Mouse (Mus musculus) CH12.LX (cell line): Measurements from ENCODE around the gene Spop. TPM values are rescaled to one million over a fixed set of nuclear protein-coding genes. Genes with fewer than 3 reads are reported as not detected.
A peak's percentile ranks its signal among the peaks of the same experiment; 100 is the strongest.

Source experiments
- DNase-seq: peaks from one replicate; pipeline ENCODE4 v3.0.0-alpha.2; 2013; ENCODE audit errors: extremely low read depth
- H3K27ac ChIP-seq: 2 replicates; pipeline ENCODE4 v1.5.1; 2012; ENCODE audit warnings: low read depth, mild to moderate bottlenecking, control low read depth, moderate library complexity; ENCODE audit not compliant: insufficient read depth
- H3K27me3 ChIP-seq: replicated peaks from 2 replicates; pipeline ENCODE3; 2012; ENCODE audit warnings: inconsistent platforms
- H3K36me3 ChIP-seq, 2 experiments: replicated peaks in 1 of 2; 2 replicates each; pipeline versions ENCODE3 to v1.6.1; 2012; ENCODE audit warnings: inconsistent platforms in 1 of 2, low read length in 1 of 2, mild to moderate bottlenecking in 1 of 2, mixed read lengths in 1 of 2, moderate library complexity in 1 of 2; ENCODE audit not compliant: control insufficient read depth in 1 of 2, insufficient read depth in 1 of 2
- H3K4me1 ChIP-seq, 2 experiments: 2 replicates each; pipeline ENCODE4 v1.6.1; 2012; ENCODE audit warnings: inconsistent platforms in 1 of 2, moderate library complexity in 1 of 2; ENCODE audit not compliant: insufficient read depth in 2 of 2, control insufficient read depth in 1 of 2
- H3K4me2 ChIP-seq: 2 replicates; pipeline ENCODE4 v1.6.1; 2012; ENCODE audit warnings: low read depth, mild to moderate bottlenecking, control low read depth; ENCODE audit not compliant: poor library complexity, insufficient read depth, severe bottlenecking
- H3K4me3 ChIP-seq, 3 experiments: fragments of 150-350 bp in 1 of 3; sonication (generic) in 1 of 3; replicated peaks in 1 of 3; 2 replicates each; pipeline versions ENCODE3 to v1.5.1; 2011 to 2012; ENCODE audit warnings: low read depth in 2 of 3, low read length in 2 of 3, mild to moderate bottlenecking in 2 of 3, moderate library complexity in 2 of 3, control low read depth in 1 of 3, improper control_type of control experiment in 1 of 3, inconsistent platforms in 1 of 3, mixed read lengths in 1 of 3; ENCODE audit not compliant: poor library complexity in 1 of 3
- H3K79me2 ChIP-seq: replicated peaks from 2 replicates; pipeline ENCODE4 v1.6.1; 2012; ENCODE audit warnings: mild to moderate bottlenecking, moderate library complexity; ENCODE audit not compliant: control insufficient read depth, poor library complexity, insufficient read depth, severe bottlenecking; ENCODE audit errors: extremely low read depth
- H3K9ac ChIP-seq: 2 replicates; pipeline ENCODE4 v1.6.1; 2012; ENCODE audit warnings: low read depth, mild to moderate bottlenecking, control low read depth, moderate library complexity; ENCODE audit not compliant: insufficient read depth
- H3K9me3 ChIP-seq: replicated peaks from 2 replicates; pipeline ENCODE3; 2012; ENCODE audit warnings: low read length, inconsistent platforms, mixed read lengths
- BHLHE40 ChIP-seq: IDR thresholded peaks from 2 replicates; pipeline ENCODE4 v1.6.1; 2011; ENCODE audit warnings: mild to moderate bottlenecking, low read depth, low read length, improper control_type of control experiment
- CHD2 ChIP-seq: IDR thresholded peaks from 2 replicates; pipeline ENCODE4 v1.6.1; 2011; ENCODE audit warnings: low read length, improper control_type of control experiment
- CTCF ChIP-seq, 2 experiments: IDR thresholded peaks in 1 of 2; conservative IDR thresholded peaks in 1 of 2; 2 replicates each; pipeline ENCODE4 v1.5.1; 2011 to 2012; ENCODE audit warnings: low read depth in 2 of 2, low read length in 2 of 2, improper control_type of control experiment in 1 of 2, inconsistent platforms in 1 of 2, mild to moderate bottlenecking in 1 of 2, moderate library complexity in 1 of 2
- ELF1 ChIP-seq: IDR thresholded peaks from 2 replicates; pipeline ENCODE4 v1.6.1; 2014; ENCODE audit warnings: low read depth, mild to moderate bottlenecking, inconsistent platforms, low read length, improper control_type of control experiment
- EP300 ChIP-seq: IDR thresholded peaks from 2 replicates; pipeline ENCODE4 v1.6.1; 2011; ENCODE audit warnings: low read length, improper control_type of control experiment
- HCFC1 ChIP-seq: IDR thresholded peaks from 2 replicates; pipeline ENCODE4 v1.6.1; 2012; ENCODE audit warnings: low read depth, mild to moderate bottlenecking, inconsistent platforms, low read length, improper control_type of control experiment
- KAT2A ChIP-seq: IDR thresholded peaks from 2 replicates; pipeline ENCODE4 v1.6.1; 2012; ENCODE audit warnings: low read length, improper control_type of control experiment, inconsistent platforms; ENCODE audit not compliant: insufficient replicate concordance
- MAFK ChIP-seq: IDR thresholded peaks from 2 replicates; pipeline ENCODE4 v1.6.1; 2011; ENCODE audit warnings: low read length, improper control_type of control experiment; ENCODE audit not compliant: insufficient replicate concordance
- MAX ChIP-seq: IDR thresholded peaks from 2 replicates; pipeline ENCODE4 v1.6.1; 2011; ENCODE audit warnings: low read length, improper control_type of control experiment
- MAZ ChIP-seq: IDR thresholded peaks from 2 replicates; pipeline ENCODE4 v1.6.1; 2012; ENCODE audit warnings: low read depth, mild to moderate bottlenecking, inconsistent platforms, low read length, improper control_type of control experiment, moderate library complexity
- MEF2A ChIP-seq: IDR thresholded peaks from 2 replicates; pipeline ENCODE4 v1.6.1; 2014; ENCODE audit warnings: low read depth, mild to moderate bottlenecking, inconsistent platforms, low read length, improper control_type of control experiment, borderline replicate concordance
- MYC ChIP-seq: IDR thresholded peaks from 2 replicates; pipeline ENCODE4 v1.6.1; 2011; ENCODE audit warnings: low read depth, mild to moderate bottlenecking, improper control_type of control experiment, low read length
- NRF1 ChIP-seq: IDR thresholded peaks from 2 replicates; pipeline ENCODE4 v1.6.1; 2014; ENCODE audit warnings: low read depth, mild to moderate bottlenecking, inconsistent platforms, low read length, improper control_type of control experiment, moderate library complexity
- PAX5 ChIP-seq: IDR thresholded peaks from 2 replicates; pipeline ENCODE4 v1.6.1; 2012; ENCODE audit warnings: low read length, inconsistent platforms, mixed read lengths
- POLR2A ChIP-seq: IDR thresholded peaks from 2 replicates; pipeline ENCODE4 v1.6.1; 2011; ENCODE audit warnings: low read depth, mild to moderate bottlenecking, improper control_type of control experiment, low read length
- RAD21 ChIP-seq: IDR thresholded peaks from 2 replicates; pipeline ENCODE4 v1.6.1; 2011; ENCODE audit warnings: low read depth, mild to moderate bottlenecking, low read length, improper control_type of control experiment, moderate library complexity
- RCOR1 ChIP-seq: conservative IDR thresholded peaks from 2 replicates; pipeline ENCODE4 v1.6.1; 2012; ENCODE audit warnings: low read depth, mild to moderate bottlenecking, inconsistent platforms, low read length, improper control_type of control experiment
- SIN3A ChIP-seq: IDR thresholded peaks from 2 replicates; pipeline ENCODE4 v1.6.1; 2012; ENCODE audit warnings: low read length, improper control_type of control experiment, inconsistent platforms
- SMC3 ChIP-seq: IDR thresholded peaks from 2 replicates; pipeline ENCODE4 v1.6.1; 2011; ENCODE audit warnings: low read depth, low read length, improper control_type of control experiment
- TBP ChIP-seq: conservative IDR thresholded peaks from 2 replicates; pipeline ENCODE4 v1.6.1; 2011; ENCODE audit warnings: low read depth, low read length, improper control_type of control experiment
- UBTF ChIP-seq: IDR thresholded peaks from 2 replicates; pipeline ENCODE4 v1.6.1; 2012; ENCODE audit warnings: low read depth, mild to moderate bottlenecking, inconsistent platforms, low read length, improper control_type of control experiment, moderate library complexity
- USF1 ChIP-seq: IDR thresholded peaks from 2 replicates; pipeline ENCODE4 v1.6.1; 2014; ENCODE audit warnings: low read depth, mild to moderate bottlenecking, inconsistent platforms, low read length, improper control_type of control experiment
- USF2 ChIP-seq: conservative IDR thresholded peaks from 2 replicates; pipeline ENCODE4 v1.6.1; 2011; ENCODE audit warnings: low read depth, low read length, improper control_type of control experiment
- ZMIZ1 ChIP-seq: IDR thresholded peaks from 2 replicates; pipeline ENCODE4 v1.6.1; 2012; ENCODE audit warnings: low read depth, mild to moderate bottlenecking, inconsistent platforms, low read length, improper control_type of control experiment
- dilution Hi-C: fragments of 300-500 bp; cut with MboI; formaldehyde crosslinking; loops from 2 replicates; pipeline ENCODE4 v1.14.3; 2020; ENCODE audit warnings: low sequenced_read_pairs; ENCODE audit not compliant: extremely low pct_unique_long_range_greater_than_20kb, extremely low pct_ligation_motif_present
- in situ Hi-C: fragments of 300-500 bp; cut with MboI; formaldehyde crosslinking; loops from 3 replicates; pipeline ENCODE4 v1.14.3; 2019; ENCODE audit warnings: low sequenced_read_pairs, low pct_ligation_motif_present, low pct_unique_long_range_greater_than_20kb, mixed read lengths
- polyA plus RNA-seq: library from polyadenylated mRNA; unstranded; fragments of >175 nt; gene quantifications from 2 replicates; pipeline ENCODE4 v1.2.1, GENCODE M21; 2012; ENCODE audit warnings: low read depth; ENCODE audit not compliant: insufficient read length
- total RNA-seq, 2 experiments: library from RNA; depleted of rRNA; stranded (reverse); fragments of 300-350 nt in 1 of 2; fragments of >200 nt in 1 of 2; gene quantifications; 2 replicates each; pipeline ENCODE4 v1.2.3; 2012 to 2014

Spop gene
- total and polyA plus RNA-seq, 3 experiments = 42.7 to 103 (median 51.9) TPM

DNA sequence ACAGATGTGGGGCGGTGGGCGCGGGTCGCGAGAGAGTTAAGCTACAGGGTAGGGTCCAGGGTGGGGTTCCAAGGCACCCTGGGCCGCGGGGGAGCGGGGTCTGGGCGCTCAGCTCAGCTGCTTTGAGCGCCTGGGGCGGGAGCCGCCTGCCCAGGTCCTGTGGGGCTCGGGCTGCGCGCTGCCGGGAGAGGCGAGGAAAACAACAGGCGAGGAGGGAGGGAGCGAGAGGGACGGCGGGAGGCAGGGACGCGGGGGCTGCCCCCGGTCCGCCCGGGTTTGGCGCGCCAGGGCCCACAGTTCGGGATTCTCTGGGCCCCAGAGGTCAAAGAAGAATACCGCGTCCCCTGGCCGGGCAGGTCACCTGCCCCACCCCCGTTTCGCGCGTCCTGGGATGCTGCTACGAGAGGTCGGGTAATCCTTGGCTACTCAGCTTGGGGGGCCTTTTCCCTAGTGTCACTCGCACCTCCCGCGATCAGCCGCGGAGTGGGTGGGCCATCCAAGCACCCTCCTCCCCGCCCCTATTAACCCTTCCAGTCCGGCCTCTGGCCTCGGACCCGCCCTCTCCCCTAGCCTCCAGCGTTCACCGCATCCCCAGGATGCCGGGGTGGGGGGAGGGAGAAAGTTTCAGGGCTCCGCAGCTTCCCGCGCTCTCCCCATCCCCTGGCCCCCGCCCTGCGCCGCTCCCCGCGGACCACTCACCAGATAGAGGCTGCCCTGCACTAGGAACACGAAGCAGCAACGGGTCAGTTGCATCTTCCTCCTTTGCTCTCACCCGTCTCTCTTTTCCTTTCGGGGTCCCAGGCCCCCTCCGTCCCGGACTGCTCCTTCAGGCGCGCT is 99.8 kb downstream of the Spop start:
- Histone ChIP-seq H3K36me3 (no peaks in the 10 kb centered on the region), H3K27ac (no peak overlapping the region), H3K4me2 (peak overlapping the region; percentile 48), H3K9me3 (no peaks in the 10 kb centered on the region), H3K9ac (no peak overlapping the region), H3K4me1 (peaks cover 12 to 16% of the 10 kb centered on the region in 2 experiments), H3K27me3 (peaks cover 93% of the 10 kb centered on the region), H3K4me3 (peak overlapping the region in 1 of 3 experiments; percentile 52), H3K79me2 (no peaks in the 10 kb centered on the region)
- in situ Hi-C loops = no loop called here
- TF ChIP-seq KAT2A = no peak
- TF ChIP-seq MYC = no peak
- TF ChIP-seq ELF1 = no peak
- TF ChIP-seq PAX5 = no peak
- no peak for TF ChIP-seq TBP
- no peak for TF ChIP-seq BHLHE40
- no peak for TF ChIP-seq SIN3A
- no peak for TF ChIP-seq SMC3
- TF ChIP-seq MAZ = no peak
- no peak for TF ChIP-seq CHD2
- no peak for TF ChIP-seq HCFC1
- no peak for TF ChIP-seq POLR2A
- TF ChIP-seq EP300 = no peak
- no peak for TF ChIP-seq ZMIZ1
- TF ChIP-seq USF1 = no peak
- no peak for TF ChIP-seq MAX
- TF ChIP-seq RCOR1 = no peak
- no peak for TF ChIP-seq MAFK
- TF ChIP-seq RAD21 = no peak
- no peak for TF ChIP-seq MEF2A
- dilution Hi-C loops = no loop called here
- no peak for DNase-seq

DNA sequence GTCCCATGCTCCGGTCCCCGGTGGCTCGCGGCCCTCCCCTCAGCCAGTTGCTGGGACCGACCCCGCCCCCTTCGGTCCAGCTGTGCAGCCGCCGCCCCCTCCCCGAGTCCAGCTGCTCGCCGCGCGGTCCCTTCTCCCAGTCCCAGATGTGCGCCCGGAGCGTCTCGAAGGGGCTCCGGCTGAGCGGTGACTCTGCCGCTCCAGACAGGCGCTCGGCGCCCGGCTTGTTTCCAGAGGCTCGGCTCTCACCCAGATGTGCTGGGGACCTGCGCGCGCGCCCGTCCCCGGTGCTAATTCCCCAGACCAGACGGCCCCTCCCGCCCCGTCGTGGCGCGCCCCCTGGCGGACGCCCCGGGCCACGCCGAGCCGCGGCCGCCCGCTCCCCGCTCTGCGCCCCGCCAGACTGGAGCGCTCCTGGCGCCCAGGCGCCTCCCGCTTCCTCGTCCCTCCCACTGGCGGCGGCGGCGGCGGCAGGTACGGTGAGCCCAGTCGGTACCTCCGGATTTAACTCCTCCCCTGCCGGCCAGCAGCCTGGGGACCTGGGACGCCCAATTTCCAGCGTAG is 100.5 kb downstream of the Spop start, which contains the start of gene Nxph3:
TSS of gene Nxph3 (minus strand) at position 273 of the 564 bp plus-strand sequence.
- Histone ChIP-seq H3K9ac (no peak within 1 kb of the TSS), H3K9me3 (no peaks in the 10 kb centered on the region), H3K79me2 (no peaks in the 10 kb centered on the region), H3K27me3 (peaks cover 93% of the 10 kb centered on the region), H3K27ac (no peak within 1 kb of the TSS), H3K4me3 (peak within 1 kb of the TSS in 1 of 3 experiments; percentile 52), H3K4me2 (peak within 1 kb of the TSS; percentile 48), H3K36me3 (no peaks in the 10 kb centered on the region), H3K4me1 (peaks cover 5 to 15% of the 10 kb centered on the region in 2 experiments)
- dilution Hi-C loops (no loop called here), in situ Hi-C loops (no loop called here)
- peak; percentile 44 for DNase-seq
- TF ChIP-seq PAX5 = no peak
- peak; percentile 18 for TF ChIP-seq RAD21
- TF ChIP-seq USF2 = no peak
- 0 out of 2 replicates have a peak, but pooled peaks have one; percentile 22 for TF ChIP-seq MAZ
- peak; percentile 62 for TF ChIP-seq SMC3
- peak; percentile 31; the same call in 1 of the 2 replicates for TF ChIP-seq ELF1
- TF ChIP-seq RCOR1 = no peak
- peak in 1 of 2 experiments; percentile 73; a peak in 2 of 4 replicates for TF ChIP-seq CTCF (conservative IDR thresholded peaks at IDR 0.05 in 1 of 2, IDR thresholded peaks at IDR 0.05 in 1 of 2; ENCODE audit: low read depth in 2 of 2, low read length in 2 of 2)
- 0 out of 2 replicates have a peak, but pooled peaks have one; percentile 41 for TF ChIP-seq SIN3A
- TF ChIP-seq MEF2A = no peak
- peak; percentile 75 for TF ChIP-seq NRF1
- 0 out of 2 replicates have a peak, but pooled peaks have one; percentile 42 for TF ChIP-seq UBTF
